Mouse (Mus musculus) midbrain, postnatal 0 days (tissue): Measurements from ENCODE around the gene Ogdh. TPM values are rescaled to one million over a fixed set of nuclear protein-coding genes. Genes with fewer than 3 reads are reported as not detected.

Source experiments
- ATAC-seq: fragments of 200-750 bp; cut with Nextera tagmentation; 2 replicates; pipeline ENCODE4 v1.8.0; 2017; ENCODE audit warnings: moderate number of reproducible peaks, mild to moderate bottlenecking, moderate TSS enrichment, moderate library complexity; ENCODE audit not compliant: low FRiP score
- DNase-seq: peaks from one replicate; pipeline ENCODE4 v3.0.0-alpha.2; 2015; ENCODE audit warnings: low spot score
- H3K27ac ChIP-seq: fragments of 300-500 bp; sonication (generic); 2 replicates; pipeline ENCODE4 v1.5.1; 2014; ENCODE audit warnings: low read depth, mild to moderate bottlenecking, low read length, mixed read lengths
- H3K27me3 ChIP-seq: fragments of 300-500 bp; sonication (generic); 2 replicates; pipeline ENCODE4 v1.6.1; 2014; ENCODE audit warnings: low read length, control low read depth, mixed read lengths; ENCODE audit not compliant: insufficient read depth
- H3K36me3 ChIP-seq: fragments of 300-500 bp; sonication (generic); 2 replicates; pipeline ENCODE4 v1.6.1; 2014; ENCODE audit warnings: low read length, control low read depth, mixed read lengths; ENCODE audit not compliant: insufficient read depth
- H3K4me1 ChIP-seq: fragments of 300-500 bp; sonication (generic); 2 replicates; pipeline ENCODE4 v1.6.1; 2014; ENCODE audit warnings: mild to moderate bottlenecking, control low read depth, antibody characterized with exemption, low read length, mixed read lengths; ENCODE audit not compliant: insufficient read depth
- H3K4me2 ChIP-seq: fragments of 300-500 bp; sonication (generic); 2 replicates; pipeline ENCODE4 v1.6.1; 2014; ENCODE audit warnings: low read depth, mild to moderate bottlenecking, low read length, mixed read lengths; ENCODE audit not compliant: poor library complexity, severe bottlenecking
- H3K4me3 ChIP-seq: fragments of 300-500 bp; sonication (generic); 2 replicates; pipeline ENCODE4 v1.5.1; 2014; ENCODE audit warnings: low read depth, mild to moderate bottlenecking, low read length, moderate library complexity
- H3K9ac ChIP-seq: fragments of 300-500 bp; sonication (generic); replicated peaks from 2 replicates; pipeline ENCODE4 v1.6.1; 2014; ENCODE audit warnings: mild to moderate bottlenecking, low read length, moderate library complexity, mixed read lengths; ENCODE audit not compliant: poor library complexity, severe bottlenecking
- H3K9me3 ChIP-seq: fragments of 300-500 bp; sonication (generic); 2 replicates; pipeline ENCODE4 v1.6.1; 2016; ENCODE audit warnings: low read length, control low read depth
- CTCF ChIP-seq: IDR thresholded peaks from 2 replicates; pipeline ENCODE4 v1.5.1; 2016; ENCODE audit warnings: antibody characterized with exemption, mild to moderate bottlenecking
- WGBS: fragments of 180-500 bp; shearing (Covaris S2); extraction: QIAGEN DNeasy Blood & Tissue Kit; methylation state at CpG from one replicate; pipeline ENCODE4 v1.1.7; 2014; 5-methylcytosine and 5-hydroxymethylcytosine counted together
- polyA plus RNA-seq: library from polyadenylated mRNA; unstranded; fragments of >200 nt; fragmentation: Nextera tagmentation; extraction: Ambion mirVana; gene quantifications from 2 replicates; pipeline ENCODE4 v1.2.1, GENCODE M21; 2015
- total RNA-seq: library from RNA; depleted of rRNA; stranded (reverse); fragments of >200 nt; gene quantifications from 2 replicates; pipeline ENCODE4 v1.2.3, GENCODE M21; 2014

Gene Ogdh
- total and polyA plus RNA-seq, 2 experiments from 2014 or later = 134 to 136 TPM

DNA sequence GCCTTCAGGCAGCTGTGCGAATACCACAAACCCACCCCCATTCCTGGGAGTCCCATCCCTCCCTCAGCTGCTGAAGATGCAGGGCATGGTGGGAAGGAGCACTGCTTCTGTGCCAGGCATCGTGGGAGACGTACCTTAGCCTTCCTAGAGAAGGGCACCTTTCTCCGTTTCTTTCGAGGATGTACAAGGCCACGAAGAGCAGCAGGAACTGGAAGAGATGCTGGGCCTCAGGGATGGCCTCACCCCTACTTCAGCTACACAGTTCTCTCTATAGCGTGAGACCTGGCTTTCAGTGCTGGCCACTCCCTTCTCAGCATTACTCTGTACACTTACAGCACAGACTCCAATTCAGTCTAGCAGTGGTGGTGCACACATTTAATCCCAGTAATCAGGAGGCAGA lies 32.0 kb upstream of the Ogdh start:
- H3K27me3 ChIP-seq = no peaks in the 10 kb centered on the region
- H3K4me2 ChIP-seq = no peak overlapping the region
- ATAC-seq (no peak), DNase-seq (no peak)
- no peaks in the 10 kb centered on the region for H3K9me3 ChIP-seq
- H3K36me3 ChIP-seq = peaks cover 61% of the 10 kb centered on the region
- H3K4me1 ChIP-seq = no peaks in the 10 kb centered on the region
- WGBS = 96% methylated on average over 7 of the region's 7 CpGs
- H3K9ac ChIP-seq = no peak overlapping the region
- no peak overlapping the region for H3K4me3 ChIP-seq
- H3K27ac ChIP-seq = no peak overlapping the region
- no peak for TF ChIP-seq CTCF

- Histone ChIP-seq H3K9me3 (no peaks in the 10 kb centered on the region), H3K27ac (no peak overlapping the region), H3K27me3 (no peaks in the 10 kb centered on the region), H3K36me3 (peaks cover 73% of the 10 kb centered on the region), H3K4me1 (peaks cover 3% of the 10 kb centered on the region; the same call in 1 of the 2 replicates), H3K9ac (no peak overlapping the region), H3K4me2 (no peak overlapping the region), H3K4me3 (no peak overlapping the region)
- TF ChIP-seq CTCF = peak; percentile 99
- ATAC-seq (no peak; the same call in 1 of the 2 replicates), DNase-seq (peak; percentile 87)
- 76% methylated on average over 10 of the region's 10 CpGs for WGBS
These were observed 29.9 kb upstream of the Ogdh start for GRCm38 (mm10) chr11:6261434-6262082.

DNA sequence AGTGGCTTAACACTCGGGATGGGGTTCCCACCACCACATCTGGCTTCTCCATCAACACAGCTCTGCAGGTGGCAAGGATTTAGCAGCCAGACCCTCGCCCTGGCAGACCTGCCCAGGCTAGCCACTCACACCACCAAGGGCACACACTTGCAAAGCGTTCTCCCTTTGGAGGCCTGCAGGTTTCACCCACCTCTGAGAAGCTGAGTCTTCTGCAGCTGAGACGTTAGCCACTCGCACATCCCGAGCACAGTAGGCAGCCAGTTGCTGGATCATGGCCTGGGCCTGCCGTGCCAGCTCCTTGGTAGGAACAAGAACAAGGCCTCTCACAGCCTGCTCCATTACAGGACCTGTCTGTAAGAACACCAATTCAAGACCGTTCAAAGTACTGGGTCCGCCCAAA lies 24.8 kb upstream of the Ogdh start:
- Histone ChIP-seq H3K4me1 (peaks cover 9% of the 10 kb centered on the region; the same call in 1 of the 2 replicates), H3K4me3 (peak overlapping the region; percentile 91), H3K27me3 (no peaks in the 10 kb centered on the region), H3K9me3 (no peaks in the 10 kb centered on the region), H3K27ac (no peak overlapping the region), H3K9ac (peak overlapping the region; percentile 94; the same call in 1 of the 2 replicates), H3K4me2 (peak overlapping the region; percentile 88), H3K36me3 (peaks cover 44% of the 10 kb centered on the region)
- ATAC-seq (no peak), DNase-seq (no peak)
- WGBS = 71% methylated on average over 9 of the region's 9 CpGs
- TF ChIP-seq CTCF = no peak

DNA sequence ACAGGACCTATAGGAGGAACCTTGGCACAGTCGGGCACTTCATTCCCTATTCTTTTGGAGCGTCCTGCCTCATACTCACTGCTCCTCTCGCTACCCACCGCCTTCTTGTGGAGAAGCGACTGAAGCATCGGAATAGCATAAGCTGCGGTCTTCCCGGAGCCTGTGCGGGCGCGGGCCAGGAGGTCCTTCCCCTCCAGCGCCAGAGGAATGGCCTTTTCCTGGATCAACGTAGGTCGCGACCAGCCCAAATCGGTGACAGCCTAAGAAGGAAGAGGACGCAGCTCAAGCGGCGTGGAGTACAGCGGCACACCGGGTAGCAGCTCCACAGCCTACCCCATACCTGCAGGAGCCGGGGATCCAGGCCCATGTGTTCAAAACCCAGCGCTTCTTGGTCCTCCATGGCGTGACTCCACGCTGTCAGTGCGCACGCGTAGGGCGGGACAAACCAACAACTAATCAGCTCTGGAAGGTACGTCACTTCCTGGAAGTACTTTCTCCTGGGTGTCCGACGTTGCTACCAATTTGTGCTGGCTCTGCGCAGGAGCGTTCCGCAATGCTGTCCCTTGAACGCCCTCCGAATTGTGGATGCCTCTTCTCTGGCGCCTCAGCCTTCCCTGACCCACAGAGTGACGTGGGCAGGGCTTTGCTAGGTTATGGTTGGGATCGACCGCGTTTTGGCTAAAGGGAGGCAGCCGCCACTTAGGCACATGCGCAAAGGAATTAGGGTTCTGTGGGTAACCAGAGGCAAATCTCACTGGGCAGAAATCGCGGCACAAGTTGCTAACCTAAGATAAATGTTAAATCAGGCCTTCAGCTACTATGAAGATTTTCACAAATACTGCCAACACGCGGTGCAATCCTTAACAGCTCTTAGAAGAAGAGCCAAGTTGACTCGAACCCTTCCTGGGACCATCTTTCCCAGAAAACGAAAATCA lies 23.8 kb upstream of the Ogdh start, which contains the start of gene Ddx56:
Ddx56 (minus strand) TSS at position 453 of the 935 bp plus-strand sequence.
- peak within 1 kb of the TSS; percentile 94 for H3K9ac ChIP-seq
- peaks cover 42% of the 10 kb centered on the region for H3K36me3 ChIP-seq
- 2% methylated on average over 50 of the region's 50 CpGs for WGBS
- no peaks in the 10 kb centered on the region for H3K27me3 ChIP-seq
- TF ChIP-seq CTCF = no peak
- peak within 1 kb of the TSS; percentile 92 for H3K27ac ChIP-seq
- no peaks in the 10 kb centered on the region for H3K9me3 ChIP-seq
- ATAC-seq (peak; percentile 96), DNase-seq (peak; percentile 98)
- peaks cover 9% of the 10 kb centered on the region; the same call in 1 of the 2 replicates for H3K4me1 ChIP-seq
- H3K4me2 ChIP-seq = peak within 1 kb of the TSS; percentile 88
- H3K4me3 ChIP-seq = peak within 1 kb of the TSS; percentile 91

GRCm38 (mm10) chr11:6273607-6274006 lies 17.8 kb upstream of the Ogdh start:
- H3K27ac ChIP-seq = no peak overlapping the region

More at GRCm38 (mm10) chr11:6273607-6274006, 17.8 kb upstream of the Ogdh start:
- no peaks in the 10 kb centered on the region for H3K27me3 ChIP-seq
- no peaks in the 10 kb centered on the region for H3K9me3 ChIP-seq
- H3K4me3 ChIP-seq = peak overlapping the region; percentile 92
- H3K36me3 ChIP-seq = peaks cover 12% of the 10 kb centered on the region
- peak overlapping the region; percentile 64 for H3K4me2 ChIP-seq
- no peak for TF ChIP-seq CTCF
- H3K4me1 ChIP-seq = peaks cover 8% of the 10 kb centered on the region
- 62% methylated on average over 11 of the region's 11 CpGs for WGBS
- DNase-seq = no peak
- H3K9ac ChIP-seq = peak overlapping the region; percentile 95
- no peak for ATAC-seq
